ENCODE assay signal across 8 mouse cellular contexts in genomic region chr17:42943272-42943696, GRCm38 (mm10).
A peak's percentile ranks its signal among the peaks of the same experiment; 100 is the strongest.
DNase-seq lines count a peak whose midpoint lies in the region; ATAC-seq and TF ChIP-seq lines count a peak whose summit lies in the region.

No protein-coding gene starts in this region.

- DNase-seq in c-Kit-negative CD71-positive TER-119-positive erythroid progenitor cells, embryonic 14.5 days (ENCODE audit: low read depth, low spot score): peak; percentile 62
- peak; percentile 37 for DNase-seq in forebrain, embryonic 10.5 days (ENCODE audit: extremely low spot score, low spot score)
- peak; percentile 95 for DNase-seq in heart, postnatal 0 days (ENCODE audit: low spot score)
- DNase-seq in kidney, postnatal 36 days: peak; percentile 70 to 88
- peak; percentile 93 for DNase-seq in naive thymus-derived CD4-positive, alpha-beta T cell, adult 2 months (ENCODE audit: low read depth)

- no peak for TF ChIP-seq EP300 in heart, postnatal 0 days (IDR thresholded peaks at IDR 0.05; ENCODE audit: low read depth)

- H3K4me1 ChIP-seq in forebrain, embryonic 10.5 days: no peaks in the 10 kb centered on the region
- H3K4me1 ChIP-seq in heart, postnatal 0 days (ENCODE audit: control insufficient read depth, insufficient read depth): no peaks in the 10 kb centered on the region
- H3K4me1 ChIP-seq in liver, embryonic 12.5 days: peaks cover 6% of the 10 kb centered on the region; the same call in 1 of the 2 replicates
- H3K4me1 ChIP-seq in stomach, embryonic 15.5 days: no peaks in the 10 kb centered on the region

- no peak overlapping the region for H3K4me3 ChIP-seq in forebrain, embryonic 10.5 days
- no peak overlapping the region for H3K4me3 ChIP-seq in heart, postnatal 0 days (ENCODE audit: low read depth, low read length)
- H3K4me3 ChIP-seq in liver, embryonic 12.5 days: no peak overlapping the region
- H3K4me3 ChIP-seq in stomach, embryonic 15.5 days (replicated peaks): no peak overlapping the region

- no peak overlapping the region for H3K9ac ChIP-seq in heart, postnatal 0 days (replicated peaks; ENCODE audit: low read depth, low read length)
- H3K9ac ChIP-seq in liver, embryonic 12.5 days: no peak overlapping the region
- H3K9ac ChIP-seq in stomach, embryonic 15.5 days: no peak overlapping the region

- peak; percentile 96 for TF ChIP-seq CTCF in heart, postnatal 0 days (IDR thresholded peaks at IDR 0.05; ENCODE audit: low read depth)

- H3K27ac ChIP-seq in forebrain, embryonic 10.5 days: no peak overlapping the region
- H3K27ac ChIP-seq in heart, postnatal 0 days (ENCODE audit: low read depth): no peak overlapping the region
- H3K27ac ChIP-seq in liver, embryonic 12.5 days: no peak overlapping the region
- no peak overlapping the region for H3K27ac ChIP-seq in stomach, embryonic 15.5 days

- no peaks in the 10 kb centered on the region for H3K36me3 ChIP-seq in forebrain, embryonic 10.5 days (replicated peaks)
- H3K36me3 ChIP-seq in heart, postnatal 0 days (replicated peaks; ENCODE audit: control insufficient read depth, insufficient read depth, low read length): no peaks in the 10 kb centered on the region
- no peaks in the 10 kb centered on the region for H3K36me3 ChIP-seq in liver, embryonic 12.5 days
- no peaks in the 10 kb centered on the region for H3K36me3 ChIP-seq in stomach, embryonic 15.5 days

- 21% methylated on average over 9 of the region's 9 CpGs for WGBS in forebrain, embryonic 10.5 days
- WGBS in heart, postnatal 0 days: 6% methylated on average over 9 of the region's 9 CpGs
- 4% methylated on average over 9 of the region's 9 CpGs for WGBS in liver, embryonic 12.5 days (ENCODE audit: insufficient replicate concordance)
- WGBS in stomach, embryonic 15.5 days: 5% methylated on average over 9 of the region's 9 CpGs

- H3K9me3 ChIP-seq in forebrain, embryonic 10.5 days: no peaks in the 10 kb centered on the region; the same call in 1 of the 2 replicates
- H3K9me3 ChIP-seq in heart, postnatal 0 days (replicated peaks; ENCODE audit: control insufficient read depth, low read length): no peaks in the 10 kb centered on the region
- no peaks in the 10 kb centered on the region; the same call in 1 of the 2 replicates for H3K9me3 ChIP-seq in liver, embryonic 12.5 days (replicated peaks)
- no peaks in the 10 kb centered on the region for H3K9me3 ChIP-seq in stomach, embryonic 15.5 days

- H3K4me2 ChIP-seq in heart, postnatal 0 days (ENCODE audit: low read depth, low read length): peak overlapping the region; percentile 35; the same call in 1 of the 2 replicates
- H3K4me2 ChIP-seq in liver, embryonic 12.5 days: no peak overlapping the region
- peak overlapping the region; percentile 32; the same call in 1 of the 2 replicates for H3K4me2 ChIP-seq in stomach, embryonic 15.5 days

- peak; percentile 88 for ATAC-seq in CD4-positive, CD25-positive, alpha-beta regulatory T cell, adult 4 months
- peak; percentile 71 for ATAC-seq in heart, postnatal 0 days (ENCODE audit: insufficient read depth, low read depth)
- ATAC-seq in liver, embryonic 12.5 days: 0 out of 2 replicates have a peak, but pooled peaks have one; percentile 34
- peak; percentile 65; the same call in 1 of the 2 replicates for ATAC-seq in stomach, embryonic 15.5 days (ENCODE audit: insufficient read depth, low FRiP score, low read depth)

- no peaks in the 10 kb centered on the region for H3K27me3 ChIP-seq in forebrain, embryonic 10.5 days (ENCODE audit: poor library complexity, severe bottlenecking)
- H3K27me3 ChIP-seq in heart, postnatal 0 days (ENCODE audit: control insufficient read depth, insufficient read depth, low read length): no peaks in the 10 kb centered on the region
- no peaks in the 10 kb centered on the region for H3K27me3 ChIP-seq in liver, embryonic 12.5 days (replicated peaks)
- H3K27me3 ChIP-seq in stomach, embryonic 15.5 days (replicated peaks): no peaks in the 10 kb centered on the region

Comparison
In these comparisons a context has a peak if more than half of its experiments do, and no peak if none do; other contexts are left out.
1. ATAC-seq: peak in every context shown above with its lines; median percentile 88 in CD4-positive, CD25-positive, alpha-beta regulatory T cell, adult 4 months; 71 in heart, postnatal 0 days; 65 in stomach, embryonic 15.5 days; 34 in liver, embryonic 12.5 days.
2. DNase-seq: peak in every context shown above with its lines; median percentile 95 in heart, postnatal 0 days; 93 in naive thymus-derived CD4-positive, alpha-beta T cell, adult 2 months; 79 in kidney, postnatal 36 days; 62 in c-Kit-negative CD71-positive TER-119-positive erythroid progenitor cells, embryonic 14.5 days; 37 in forebrain, embryonic 10.5 days.